Mouse (Mus musculus): ENCODE results near the gene Hspb1. TPM values are rescaled to one million over a fixed set of nuclear protein-coding genes. Genes with fewer than 3 reads are reported as not detected.

Hspb1 gene
- total and polyA plus RNA-seq, 3 experiments: 434 to 635 (median 446) TPM

- Histone ChIP-seq H3K4me3 (peak overlapping the region; percentile 31), H3K36me3 (ENCODE audit: control insufficient read depth, insufficient read depth, low read length) (no peaks in the 10 kb centered on the region), H3K27me3 (ENCODE audit: control insufficient read depth, insufficient read depth, low read length) (peaks cover 14% of the 10 kb centered on the region), H3K9ac (ENCODE audit: low read depth, low read length) (peak overlapping the region; percentile 66), H3K79me2 (replicated peaks; ENCODE audit: control insufficient read depth, insufficient read depth, low read length) (no peaks in the 10 kb centered on the region), H3K4me1 (ENCODE audit: control insufficient read depth, insufficient read depth, low read length) (no peaks in the 10 kb centered on the region), H3K27ac (no peak overlapping the region)
- WGBS: 2% methylated on average over 87 of the region's 89 CpGs
- intact Hi-C loops (cut with DNase I): no loop called here
- DNase-seq: peak in 1 of 2 experiments; percentile 21
- TF ChIP-seq CTCF (IDR thresholded peaks at IDR 0.05) (peak; percentile 19; the same call in 1 of the 2 replicates), POLR2A (IDR thresholded peaks at IDR 0.05; ENCODE audit: insufficient read depth, low read depth, low read length) (no peak)
Measured at GRCm38 (mm10) chr5:135867637-135868593, 19.8 kb upstream of the Hspb1 start.

DNA sequence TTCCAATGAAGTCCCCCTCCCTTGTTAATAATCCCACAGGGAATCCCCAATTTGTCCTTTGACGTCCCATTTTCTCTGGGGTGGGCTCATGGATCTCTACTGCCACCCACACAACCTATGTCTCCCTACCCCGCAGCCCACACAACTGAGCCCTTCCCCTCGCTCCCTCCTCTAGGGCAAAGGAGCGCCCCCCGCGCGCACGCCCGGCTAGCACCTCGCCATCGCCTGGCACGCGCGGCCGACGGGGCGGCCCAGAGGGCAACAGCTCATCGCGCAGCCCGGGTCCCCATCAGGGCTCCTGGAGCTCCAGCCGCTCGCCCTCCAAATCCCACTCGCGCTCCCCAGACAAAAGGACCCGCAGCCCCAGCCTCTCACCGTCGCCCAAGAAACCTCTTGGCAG lies 19.1 kb upstream of the Hspb1 start:
- Histone ChIP-seq H3K27ac (no peak overlapping the region), H3K36me3 (ENCODE audit: control insufficient read depth, insufficient read depth, low read length) (no peaks in the 10 kb centered on the region), H3K27me3 (ENCODE audit: control insufficient read depth, insufficient read depth, low read length) (peaks cover 14% of the 10 kb centered on the region), H3K4me3 (no peak overlapping the region), H3K4me1 (ENCODE audit: control insufficient read depth, insufficient read depth, low read length) (no peaks in the 10 kb centered on the region), H3K79me2 (replicated peaks; ENCODE audit: control insufficient read depth, insufficient read depth, low read length) (no peaks in the 10 kb centered on the region), H3K9ac (ENCODE audit: low read depth, low read length) (no peak overlapping the region)
- TF ChIP-seq CTCF (IDR thresholded peaks at IDR 0.05): no peak
- no peak for TF ChIP-seq EP300 (IDR thresholded peaks at IDR 0.05; ENCODE audit: insufficient read depth, low read depth, low read length)
- no peak for TF ChIP-seq POLR2A (IDR thresholded peaks at IDR 0.05; ENCODE audit: insufficient read depth, low read depth, low read length)
- no peak for DNase-seq
- 3% methylated on average over 26 of the region's 27 CpGs for WGBS
- intact Hi-C loops (cut with DNase I): no loop called here

- peaks cover 14% of the 10 kb centered on the region for H3K27me3 ChIP-seq (ENCODE audit: control insufficient read depth, insufficient read depth, low read length)
- 71% methylated on average over 14 of the region's 14 CpGs for WGBS
Measured at GRCm38 (mm10) chr5:135869661-135870423, 17.9 kb upstream of the Hspb1 start.

DNA sequence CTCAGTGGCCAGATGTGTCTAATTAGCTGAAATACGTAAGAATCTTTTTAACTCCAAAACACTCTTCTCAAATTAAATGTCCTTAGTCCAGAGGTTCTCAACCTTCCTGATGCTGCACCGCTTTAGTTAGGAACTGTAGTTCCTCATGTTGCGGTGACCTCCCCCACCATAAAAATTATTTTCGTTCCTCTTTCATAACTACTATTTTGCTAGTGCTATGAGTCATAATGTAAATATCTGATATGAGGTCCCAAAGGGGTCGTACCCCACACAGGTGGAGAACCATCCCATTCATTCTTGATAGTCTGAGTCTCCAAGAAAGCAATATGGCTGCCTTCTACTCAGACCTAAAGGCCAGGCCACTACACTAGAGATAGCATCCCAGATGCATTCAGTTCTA lies 17.2 kb upstream of the Hspb1 start:
- Histone ChIP-seq H3K9ac (ENCODE audit: low read depth, low read length) (no peak overlapping the region), H3K27me3 (ENCODE audit: control insufficient read depth, insufficient read depth, low read length) (peaks cover 14% of the 10 kb centered on the region), H3K4me3 (no peak overlapping the region), H3K36me3 (ENCODE audit: control insufficient read depth, insufficient read depth, low read length) (no peaks in the 10 kb centered on the region), H3K79me2 (replicated peaks; ENCODE audit: control insufficient read depth, insufficient read depth, low read length) (no peaks in the 10 kb centered on the region), H3K4me1 (ENCODE audit: control insufficient read depth, insufficient read depth, low read length) (no peaks in the 10 kb centered on the region), H3K27ac (no peak overlapping the region)
- 79% methylated on average over 5 of the region's 5 CpGs for WGBS
- DNase-seq: no peak
- intact Hi-C loops (cut with DNase I): no loop called here
- TF ChIP-seq CTCF (IDR thresholded peaks at IDR 0.05) (no peak), POLR2A (IDR thresholded peaks at IDR 0.05; ENCODE audit: insufficient read depth, low read depth, low read length) (no peak), EP300 (IDR thresholded peaks at IDR 0.05; ENCODE audit: insufficient read depth, low read depth, low read length) (no peak)

More at GRCm38 (mm10) chr5:135869661-135870423, 17.9 kb upstream of the Hspb1 start:
- intact Hi-C loops (cut with DNase I): no loop called here
- H3K79me2 ChIP-seq (replicated peaks; ENCODE audit: control insufficient read depth, insufficient read depth, low read length): no peaks in the 10 kb centered on the region
- H3K36me3 ChIP-seq (ENCODE audit: control insufficient read depth, insufficient read depth, low read length): no peaks in the 10 kb centered on the region
- TF ChIP-seq POLR2A (IDR thresholded peaks at IDR 0.05; ENCODE audit: insufficient read depth, low read depth, low read length) (no peak), CTCF (IDR thresholded peaks at IDR 0.05) (no peak), EP300 (IDR thresholded peaks at IDR 0.05; ENCODE audit: insufficient read depth, low read depth, low read length) (no peak)
- no peak overlapping the region for H3K27ac ChIP-seq
- H3K4me1 ChIP-seq (ENCODE audit: control insufficient read depth, insufficient read depth, low read length): no peaks in the 10 kb centered on the region
- H3K4me3 ChIP-seq: no peak overlapping the region
- no peak for DNase-seq
- no peak overlapping the region for H3K9ac ChIP-seq (ENCODE audit: low read depth, low read length)

DNA sequence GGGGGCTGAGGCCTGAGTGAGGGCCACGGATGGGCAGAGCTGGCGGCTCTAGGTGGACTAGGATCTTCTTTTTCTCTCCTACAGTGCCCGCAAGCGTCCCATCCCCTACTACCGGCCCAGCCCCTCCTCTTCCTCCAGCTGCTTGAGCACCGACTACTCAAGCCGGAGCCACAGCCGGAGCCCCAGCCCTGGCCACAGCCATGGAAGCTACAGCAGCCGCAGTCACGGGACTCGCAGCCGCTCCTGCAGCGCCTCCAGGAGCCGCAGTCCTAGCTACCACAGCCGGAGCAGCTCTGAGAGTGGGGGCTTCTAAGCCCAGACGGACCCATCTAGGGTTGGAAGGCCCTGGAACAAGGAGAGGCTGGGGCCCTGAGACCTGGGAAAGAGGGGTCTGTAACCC lies 14.7 kb upstream of the Hspb1 start:
- intact Hi-C loops (cut with DNase I): no loop called here
- Histone ChIP-seq H3K4me1 (ENCODE audit: control insufficient read depth, insufficient read depth, low read length) (no peaks in the 10 kb centered on the region), H3K9ac (ENCODE audit: low read depth, low read length) (no peak overlapping the region)

More for the DNA sequence above, 14.7 kb upstream of the Hspb1 start:
- H3K79me2 ChIP-seq (replicated peaks; ENCODE audit: control insufficient read depth, insufficient read depth, low read length): no peaks in the 10 kb centered on the region
- TF ChIP-seq POLR2A (IDR thresholded peaks at IDR 0.05; ENCODE audit: insufficient read depth, low read depth, low read length) (no peak), CTCF (IDR thresholded peaks at IDR 0.05) (no peak), EP300 (IDR thresholded peaks at IDR 0.05; ENCODE audit: insufficient read depth, low read depth, low read length) (no peak)
- H3K36me3 ChIP-seq (ENCODE audit: control insufficient read depth, insufficient read depth, low read length): no peaks in the 10 kb centered on the region
- H3K27ac ChIP-seq: no peak overlapping the region
- H3K4me3 ChIP-seq: no peak overlapping the region
- 25% methylated on average over 16 of the region's 16 CpGs for WGBS
- DNase-seq: no peak
- H3K27me3 ChIP-seq (ENCODE audit: control insufficient read depth, insufficient read depth, low read length): peaks cover 9% of the 10 kb centered on the region
